Mouse (Mus musculus) left cerebral cortex, postnatal 10 days (tissue): Measurements from ENCODE around the gene Mttp. TPM values are rescaled to one million over a fixed set of nuclear protein-coding genes. Genes with fewer than 3 reads are reported as not detected.

ENCODE experiments used
- DNase-seq, 2 experiments: peaks; one replicate each; pipeline ENCODE4 v3.0.0; 2021 to 2022; ENCODE audit warnings: low spot score in 2 of 2, mixed read lengths in 1 of 2; ENCODE audit errors: extremely low spot score in 1 of 2
- intact Hi-C: fragments of 180-260 bp; cut with DNase I; formaldehyde crosslinking; loops from one replicate; pipeline ENCODE4 v1.15.1; 2025
- total RNA-seq, 2 experiments: library from RNA; stranded (reverse); gene quantifications; 2 replicates each; pipeline ENCODE4 v1.2.3; 2021

Gene Mttp
- total RNA-seq, result 1 to 10 TPM; 4.4 to 4.9 TPM

GRCm38 (mm10) chr3:138144642-138145171 is at the start of gene Mttp:
Gene Mttp, minus strand, starts transcription at chr3:138144968.
- peak; percentile 75 to 85 for DNase-seq
- intact Hi-C loops, result loop anchor here (2.0 to 5.0 kb wide), 5 partner anchors 67 to 362 kb away; partner anchors contain the start of gene H2afz

DNA sequence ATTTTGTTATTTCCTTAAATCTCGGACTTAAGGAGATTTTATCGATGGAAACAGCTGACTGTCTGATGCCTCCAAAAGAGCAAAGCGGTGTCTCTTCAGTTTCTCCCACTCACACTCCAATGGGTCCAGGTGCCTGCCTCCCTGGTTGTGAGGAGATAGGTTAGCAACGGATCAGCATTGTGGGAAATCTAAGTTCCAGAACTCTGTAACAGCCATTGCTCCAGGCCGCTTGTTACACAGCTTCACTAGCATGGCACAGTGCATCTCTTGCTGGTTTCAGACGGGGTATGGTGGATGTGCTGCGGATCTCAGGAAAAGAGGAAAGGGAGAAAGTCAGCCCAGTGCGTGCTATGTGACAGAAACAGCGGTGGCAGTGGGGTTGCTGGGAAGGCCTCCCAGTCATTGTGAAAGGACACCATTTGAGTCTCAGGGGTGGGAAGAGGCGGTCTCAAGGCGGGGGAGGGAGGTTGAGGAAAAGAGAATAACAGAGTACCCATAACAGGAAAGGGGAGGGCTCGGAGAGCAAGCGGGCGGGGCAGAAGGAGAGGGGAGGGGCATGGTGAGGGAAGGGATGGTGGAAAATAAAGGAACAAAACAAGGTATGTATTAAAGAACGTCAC is 49.0 kb upstream of the Mttp start, which contains the start of gene 4930579F01Rik:
Gene 4930579F01Rik (minus strand): TSS at position 143 of the 620 bp plus-strand sequence.
- DNase-seq, result no peak
- intact Hi-C loops, result loop anchor here (10.0 kb wide), 1 partner anchor 211 kb away; no protein-coding TSS in a partner anchor

GRCm38 (mm10) chr3:138192260-138192659 is 47.5 kb upstream of the Mttp start:
- DNase-seq, result no peak
- intact Hi-C loops, result loop anchor here (10.0 kb wide), 1 partner anchor 213 kb away; no protein-coding TSS in a partner anchor

- intact Hi-C loops, result no loop called here
- DNase-seq, result no peak
Observed at GRCm38 (mm10) chr3:138185995-138186930, 41.5 kb upstream of the Mttp start.

GRCm38 (mm10) chr3:138185290-138185689 is 40.5 kb upstream of the Mttp start:
- DNase-seq, result peak in 1 of 2 experiments; percentile 48

GRCm38 (mm10) chr3:138183371-138183770 is 38.6 kb upstream of the Mttp start:
- intact Hi-C loops, result no loop called here
- no peak for DNase-seq

More at GRCm38 (mm10) chr3:138185290-138185689, 40.5 kb upstream of the Mttp start:
- intact Hi-C loops, result no loop called here

GRCm38 (mm10) chr3:138182019-138182418 is 37.3 kb upstream of the Mttp start:
- no peak for DNase-seq
- intact Hi-C loops, result no loop called here

- intact Hi-C loops, result no loop called here
- no peak for DNase-seq
Observed at GRCm38 (mm10) chr3:138175551-138175950, 30.8 kb upstream of the Mttp start.

- intact Hi-C loops, result no loop called here
- DNase-seq, result no peak
Observed at GRCm38 (mm10) chr3:138173291-138173690, 28.5 kb upstream of the Mttp start.

- intact Hi-C loops, result no loop called here
- no peak for DNase-seq
Observed at GRCm38 (mm10) chr3:138162553-138163183, 17.9 kb upstream of the Mttp start.

- intact Hi-C loops, result no loop called here
Observed at GRCm38 (mm10) chr3:138161623-138162022, 16.9 kb upstream of the Mttp start.

GRCm38 (mm10) chr3:138156651-138157050 is 11.9 kb upstream of the Mttp start:
- no peak for DNase-seq
- intact Hi-C loops, result no loop called here

More at GRCm38 (mm10) chr3:138161623-138162022, 16.9 kb upstream of the Mttp start:
- DNase-seq, result no peak

DNA sequence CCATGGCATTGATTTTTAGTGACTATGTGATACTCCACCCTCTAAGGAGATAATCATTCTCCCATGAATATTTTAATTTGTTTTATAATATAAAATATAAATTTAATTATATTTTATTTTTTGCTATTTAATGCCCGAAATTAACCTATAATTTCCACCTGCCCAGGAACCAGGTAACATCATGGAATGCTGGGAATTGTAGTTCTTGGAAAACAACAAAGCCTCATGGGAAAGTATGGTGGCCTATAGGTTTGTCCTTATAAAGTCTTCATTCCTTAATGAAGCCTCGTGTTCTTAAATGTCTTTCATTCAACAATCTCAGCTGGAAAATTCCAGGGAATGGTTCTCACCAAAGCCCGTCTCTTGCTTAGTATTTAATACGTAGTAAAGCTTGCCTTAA is 10.3 kb upstream of the Mttp start:
- intact Hi-C loops, result no loop called here
- DNase-seq, result no peak

GRCm38 (mm10) chr3:138148811-138149210 is 4.0 kb upstream of the Mttp start:
- intact Hi-C loops, result loop anchor here (5.0 kb wide), 2 partner anchors 212 to 367 kb away; no protein-coding TSS in a partner anchor
- no peak for DNase-seq

- DNase-seq, result no peak
- intact Hi-C loops, result loop anchor here (2.0 to 5.0 kb wide), 3 partner anchors 67 to 279 kb away; partner anchors contain the start of gene H2afz
Observed at GRCm38 (mm10) chr3:138144060-138144641, 617 bp downstream of the Mttp start.

DNA sequence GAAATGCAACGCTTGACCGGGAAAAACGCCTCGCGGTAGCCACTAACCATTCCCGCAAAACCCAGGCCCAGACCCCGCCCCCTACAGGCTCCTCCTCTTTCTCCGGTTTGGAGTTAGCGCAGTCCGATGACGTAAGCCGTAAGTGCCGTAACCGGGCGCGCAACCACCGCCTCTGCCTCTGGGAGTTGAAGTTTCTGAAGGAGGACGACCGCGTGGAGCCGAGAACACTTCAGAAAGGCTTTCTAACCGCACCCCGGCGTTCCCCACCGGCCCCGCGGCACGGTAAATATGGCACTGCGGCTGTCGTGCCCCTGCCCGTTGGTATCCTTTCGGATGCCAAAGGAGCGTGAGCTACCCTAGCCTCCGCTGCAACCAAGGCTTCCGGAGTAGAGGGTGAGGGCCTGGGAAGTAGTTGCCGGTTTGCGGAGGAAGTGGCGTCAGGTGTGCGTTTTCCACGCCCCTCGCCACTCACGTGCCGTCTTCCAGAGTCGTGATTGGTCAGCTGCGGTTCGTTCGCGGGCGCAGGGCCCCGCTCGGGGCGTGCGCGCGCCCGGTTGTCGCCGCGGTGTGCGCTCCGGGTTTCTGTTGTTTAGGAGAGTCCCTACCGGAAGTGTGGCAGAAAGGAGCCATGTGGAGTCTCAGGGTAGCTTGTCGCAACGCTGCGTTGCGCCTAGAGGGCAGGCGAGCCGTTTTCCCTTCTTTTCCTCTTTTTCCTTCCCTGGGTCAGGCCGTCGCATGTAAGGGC is 1.3 kb downstream of the Mttp start, which contains the start of gene Trmt10a:
Gene Trmt10a (plus strand): TSS at position 134 of the 745 bp plus-strand sequence.
- DNase-seq, result peak; percentile 97 to 99
- intact Hi-C loops, result loop anchor here (2.0 to 5.0 kb wide), 3 partner anchors 66 to 279 kb away; partner anchors contain the start of gene H2afz

DNA sequence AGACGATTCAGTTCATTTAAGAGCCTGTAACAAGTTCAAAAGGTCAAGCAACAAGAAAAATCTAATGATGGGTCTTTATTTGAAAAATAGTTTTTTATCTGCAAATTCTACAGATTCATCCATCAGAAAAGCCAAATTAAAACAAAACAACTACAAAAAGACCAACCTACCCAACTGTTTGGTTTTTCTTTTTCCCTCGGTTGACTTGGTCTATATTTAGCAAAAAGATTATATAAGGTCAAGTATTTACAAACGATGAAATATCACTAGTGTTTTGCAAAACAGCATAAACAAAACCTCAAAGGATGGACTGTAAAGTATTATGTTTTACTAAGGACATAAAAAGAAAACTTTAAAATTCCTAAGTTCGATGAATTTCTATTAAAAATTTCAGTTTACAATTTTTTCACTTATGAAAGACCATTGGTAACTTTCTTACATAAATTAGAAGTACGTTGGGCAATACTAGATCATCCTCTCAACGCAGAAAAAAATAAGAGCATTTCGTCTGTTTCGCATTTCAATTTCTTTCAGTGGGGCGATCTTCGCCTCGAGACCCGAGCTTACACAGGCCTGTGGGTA is 1.9 kb downstream of the Mttp start:
- intact Hi-C loops, result loop anchor here (5.0 kb wide), 2 partner anchors 66 to 151 kb away; no protein-coding TSS in a partner anchor
- DNase-seq, result no peak
